Mouse (Mus musculus) intestine, postnatal 0 days (tissue): Measurements from ENCODE around the gene Smg6. TPM values are rescaled to one million over a fixed set of nuclear protein-coding genes. Genes with fewer than 3 reads are reported as not detected.

Experiments
- ATAC-seq: fragments of 200-750 bp; cut with Nextera tagmentation; 2 replicates; pipeline ENCODE4 v1.8.0; 2017; ENCODE audit warnings: mild to moderate bottlenecking, moderate TSS enrichment, moderate library complexity
- H3K27ac ChIP-seq: fragments of 300-500 bp; sonication (generic); 2 replicates; pipeline ENCODE4 v1.5.1; 2014; ENCODE audit warnings: mild to moderate bottlenecking, low read depth, low read length, moderate library complexity
- H3K27me3 ChIP-seq: fragments of 300-500 bp; sonication (generic); replicated peaks from 2 replicates; pipeline ENCODE4 v1.6.1; 2014; ENCODE audit warnings: low read length, mixed read lengths; ENCODE audit not compliant: control insufficient read depth, insufficient read depth
- H3K36me3 ChIP-seq: fragments of 300-500 bp; sonication (generic); 2 replicates; pipeline ENCODE4 v1.6.1; 2014; ENCODE audit warnings: mild to moderate bottlenecking, moderate library complexity; ENCODE audit not compliant: control insufficient read depth, insufficient read depth
- H3K4me1 ChIP-seq: fragments of 300-500 bp; sonication (generic); replicated peaks from 2 replicates; pipeline ENCODE4 v1.6.1; 2014; ENCODE audit warnings: antibody characterized with exemption, low read length, mixed read lengths; ENCODE audit not compliant: control insufficient read depth, insufficient read depth
- H3K4me2 ChIP-seq: fragments of 300-500 bp; sonication (generic); replicated peaks from 2 replicates; pipeline ENCODE4 v1.6.1; 2014; ENCODE audit warnings: low read depth, mild to moderate bottlenecking, moderate library complexity
- H3K4me3 ChIP-seq: fragments of 300-500 bp; sonication (generic); 2 replicates; pipeline ENCODE4 v1.5.1; 2014; ENCODE audit warnings: low read depth, low read length
- H3K9ac ChIP-seq: fragments of 300-500 bp; sonication (generic); 2 replicates; pipeline ENCODE4 v1.6.1; 2014; ENCODE audit warnings: mild to moderate bottlenecking, low read depth, low read length
- H3K9me3 ChIP-seq: fragments of 300-500 bp; sonication (generic); 2 replicates; pipeline ENCODE4 v1.6.1; 2016; ENCODE audit warnings: mixed run types; ENCODE audit not compliant: control insufficient read depth
- CTCF ChIP-seq: sonication (generic); IDR thresholded peaks from 2 replicates; pipeline ENCODE4 v1.5.1; 2016; ENCODE audit warnings: low read depth, mild to moderate bottlenecking, control low read depth, antibody characterized with exemption, moderate library complexity
- whole genome bisulfite sequencing: fragments of 180-500 bp; shearing (Covaris S2); extraction: QIAGEN DNeasy Blood & Tissue Kit; methylation state at CpG from one replicate; pipeline ENCODE4 v1.1.7; 2014; 5-methylcytosine and 5-hydroxymethylcytosine counted together
- polyA plus RNA-seq: library from polyadenylated mRNA; unstranded; fragments of >200 nt; fragmentation: Nextera tagmentation; extraction: Ambion mirVana; gene quantifications from 2 replicates; pipeline ENCODE4 v1.2.1, GENCODE M21; 2015

Smg6 gene
- polyA plus RNA-seq, 1 experiment from 2014 or later, result 6.5 TPM

GRCm38 (mm10) chr11:75148332-75149035 lies 222.9 kb downstream of the Smg6 start:
- Histone ChIP-seq H3K27ac (peak overlapping the region; percentile 74), H3K4me1 (peaks cover 13% of the 10 kb centered on the region), H3K27me3 (no peaks in the 10 kb centered on the region), H3K9ac (no peak overlapping the region), H3K36me3 (peaks cover 27% of the 10 kb centered on the region), H3K4me3 (no peak overlapping the region), H3K4me2 (no peak overlapping the region), H3K9me3 (no peaks in the 10 kb centered on the region)
- no peak for TF ChIP-seq CTCF
- no peak for ATAC-seq
- 75% methylated on average over 11 of the region's 11 CpGs for WGBS

GRCm38 (mm10) chr11:75150346-75150745 lies 224.7 kb downstream of the Smg6 start:
- Histone ChIP-seq H3K4me1 (peaks cover 13% of the 10 kb centered on the region), H3K4me3 (no peak overlapping the region), H3K27ac (no peak overlapping the region), H3K27me3 (no peaks in the 10 kb centered on the region), H3K9ac (no peak overlapping the region), H3K9me3 (no peaks in the 10 kb centered on the region), H3K36me3 (peaks cover 13% of the 10 kb centered on the region), H3K4me2 (no peak overlapping the region)
- WGBS, result 70% methylated on average over 1 of the region's 1 CpGs
- TF ChIP-seq CTCF, result no peak
- ATAC-seq, result no peak

GRCm38 (mm10) chr11:75152603-75153557 lies 227.3 kb downstream of the Smg6 start:
- H3K9ac ChIP-seq, result 0 out of 2 replicates have a peak overlapping the region, but pooled peaks have one; percentile 11
- peaks cover 1% of the 10 kb centered on the region; the same call in 1 of the 2 replicates for H3K4me1 ChIP-seq
- ATAC-seq, result no peak
- H3K4me3 ChIP-seq, result no peak overlapping the region
- H3K9me3 ChIP-seq, result no peaks in the 10 kb centered on the region
- H3K27me3 ChIP-seq, result no peaks in the 10 kb centered on the region
- no peak overlapping the region for H3K4me2 ChIP-seq
- TF ChIP-seq CTCF, result no peak
- H3K27ac ChIP-seq, result peak overlapping the region; percentile 46
- H3K36me3 ChIP-seq, result peaks cover 14% of the 10 kb centered on the region
- WGBS, result 64% methylated on average over 18 of the region's 18 CpGs

GRCm38 (mm10) chr11:75154053-75154585 lies 228.5 kb downstream of the Smg6 start:
- H3K4me3 ChIP-seq, result no peak overlapping the region
- ATAC-seq, result no peak
- H3K4me2 ChIP-seq, result no peak overlapping the region
- no peak overlapping the region for H3K27ac ChIP-seq
- no peaks in the 10 kb centered on the region for H3K27me3 ChIP-seq
- peak; percentile 46 for TF ChIP-seq CTCF
- H3K9ac ChIP-seq, result no peak overlapping the region
- H3K4me1 ChIP-seq, result no peaks in the 10 kb centered on the region
- 72% methylated on average over 6 of the region's 6 CpGs for WGBS
- peaks cover 16% of the 10 kb centered on the region for H3K36me3 ChIP-seq
- no peaks in the 10 kb centered on the region for H3K9me3 ChIP-seq

GRCm38 (mm10) chr11:75155985-75156384 lies 230.4 kb downstream of the Smg6 start:
- H3K9me3 ChIP-seq, result no peaks in the 10 kb centered on the region
- no peaks in the 10 kb centered on the region for H3K4me1 ChIP-seq
- no peak overlapping the region; the same call in 1 of the 2 replicates for H3K27ac ChIP-seq
- H3K4me3 ChIP-seq, result no peak overlapping the region
- ATAC-seq, result no peak
- whole genome bisulfite sequencing, result 62% methylated on average over 6 of the region's 6 CpGs
- no peaks in the 10 kb centered on the region for H3K27me3 ChIP-seq
- H3K4me2 ChIP-seq, result no peak overlapping the region
- H3K9ac ChIP-seq, result no peak overlapping the region
- H3K36me3 ChIP-seq, result peaks cover 18% of the 10 kb centered on the region; the same call in 1 of the 2 replicates
- no peak for TF ChIP-seq CTCF

GRCm38 (mm10) chr11:75156416-75156815 lies 230.8 kb downstream of the Smg6 start:
- H3K4me2 ChIP-seq, result no peak overlapping the region
- peaks cover 21% of the 10 kb centered on the region; the same call in 1 of the 2 replicates for H3K36me3 ChIP-seq
- 47% methylated on average over 5 of the region's 5 CpGs for WGBS
- no peak overlapping the region for H3K4me3 ChIP-seq
- H3K4me1 ChIP-seq, result no peaks in the 10 kb centered on the region
- no peak overlapping the region; the same call in 1 of the 2 replicates for H3K27ac ChIP-seq
- H3K9me3 ChIP-seq, result no peaks in the 10 kb centered on the region
- no peak for ATAC-seq
- no peaks in the 10 kb centered on the region for H3K27me3 ChIP-seq
- TF ChIP-seq CTCF, result no peak
- H3K9ac ChIP-seq, result no peak overlapping the region
